Mouse (Mus musculus) thymus, adult 2 months (tissue): ENCODE measurements around the gene Frmd4a.

ENCODE experiments used
- CTCF ChIP-seq: fragments of 200-500 bp; IDR thresholded peaks from 2 replicates; pipeline ENCODE4 v1.5.1; 2012; ENCODE audit warnings: mild to moderate bottlenecking, control low read depth, low read length, moderate library complexity, borderline replicate concordance; ENCODE audit not compliant: control insufficient read depth, poor library complexity, insufficient read depth; ENCODE audit errors: extremely low read depth
- POLR2A ChIP-seq: fragments of 200-500 bp; IDR thresholded peaks from 2 replicates; pipeline ENCODE4 v1.6.1; 2012; ENCODE audit warnings: mild to moderate bottlenecking, low read length, control low read depth, moderate library complexity; ENCODE audit not compliant: control insufficient read depth, poor library complexity, insufficient read depth; ENCODE audit errors: extremely low read depth

DNA sequence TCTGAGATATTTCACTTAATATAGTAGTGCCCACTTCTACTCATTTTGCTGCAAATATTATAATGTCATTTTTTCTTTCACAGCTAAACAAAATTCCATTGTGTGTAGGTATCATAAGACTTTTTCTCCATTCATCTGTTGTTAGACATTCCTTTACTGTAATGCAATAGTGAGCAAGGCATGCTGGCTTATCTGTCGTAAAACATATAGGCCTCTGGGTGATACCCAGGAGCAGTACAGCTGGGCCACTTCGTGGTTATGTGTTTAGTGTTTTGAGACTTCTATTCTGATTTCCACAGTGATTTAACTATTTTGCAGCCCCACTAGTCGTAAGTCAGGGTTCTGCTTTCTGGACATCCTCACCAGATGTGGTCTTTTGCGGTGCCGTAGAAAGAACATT is 236.6 kb downstream of the Frmd4a start:
- no peak for TF ChIP-seq POLR2A
- no peak for TF ChIP-seq CTCF
